Mouse (Mus musculus) kidney, embryonic 16.5 days (tissue): ENCODE measurements at regions not wholly inside any gene's neighbourhood (a gene's known extent, or its start where the extent isn't known, plus 50 kb on each side); places are given as distances from the start of the nearest gene placed in this dataset.
"Not testable (repeated sequence)": the region's sequence is repeated elsewhere in the genome, so short reads cannot be mapped to it uniquely, and the experiment has no call there.

Source experiments
- ATAC-seq: fragments of 200-750 bp; cut with Nextera tagmentation; 2 replicates; pipeline ENCODE4 v1.8.0; 2017; ENCODE audit warnings: moderate TSS enrichment; ENCODE audit not compliant: low FRiP score, low TSS enrichment
- H3K27ac ChIP-seq: fragments of 300-500 bp; sonication (generic); 2 replicates; pipeline ENCODE4 v1.5.1; 2014; ENCODE audit warnings: low read length
- H3K27me3 ChIP-seq: fragments of 300-500 bp; sonication (generic); 2 replicates; pipeline ENCODE4 v1.6.1; 2014; ENCODE audit warnings: low read length, control low read depth, mixed read lengths; ENCODE audit not compliant: insufficient read depth
- H3K36me3 ChIP-seq: fragments of 300-500 bp; sonication (generic); 2 replicates; pipeline ENCODE4 v1.6.1; 2014; ENCODE audit warnings: low read length, control low read depth, mixed read lengths; ENCODE audit not compliant: insufficient read depth
- H3K4me1 ChIP-seq: fragments of 300-500 bp; sonication (generic); 2 replicates; pipeline ENCODE4 v1.6.1; 2014; ENCODE audit warnings: low read length, control low read depth, mixed read lengths; ENCODE audit not compliant: insufficient read depth
- H3K4me2 ChIP-seq: fragments of 300-500 bp; sonication (generic); replicated peaks from 2 replicates; pipeline ENCODE4 v1.6.1; 2014; ENCODE audit warnings: low read depth, low read length
- H3K4me3 ChIP-seq: fragments of 300-500 bp; sonication (generic); 2 replicates; pipeline ENCODE4 v1.5.1; 2014; ENCODE audit warnings: mild to moderate bottlenecking, low read length
- H3K9ac ChIP-seq: fragments of 300-500 bp; sonication (generic); replicated peaks from 2 replicates; pipeline ENCODE4 v1.6.1; 2014; ENCODE audit warnings: low read length
- H3K9me3 ChIP-seq: fragments of 300-500 bp; sonication (generic); 2 replicates; pipeline ENCODE4 v1.6.1; 2016; ENCODE audit warnings: low read length, control low read depth
- WGBS: fragments of 180-500 bp; shearing (Covaris S2); extraction: QIAGEN DNeasy Blood & Tissue Kit; methylation state at CpG from one replicate; pipeline ENCODE4 v1.1.7; 2014; 5-methylcytosine and 5-hydroxymethylcytosine counted together

DNA sequence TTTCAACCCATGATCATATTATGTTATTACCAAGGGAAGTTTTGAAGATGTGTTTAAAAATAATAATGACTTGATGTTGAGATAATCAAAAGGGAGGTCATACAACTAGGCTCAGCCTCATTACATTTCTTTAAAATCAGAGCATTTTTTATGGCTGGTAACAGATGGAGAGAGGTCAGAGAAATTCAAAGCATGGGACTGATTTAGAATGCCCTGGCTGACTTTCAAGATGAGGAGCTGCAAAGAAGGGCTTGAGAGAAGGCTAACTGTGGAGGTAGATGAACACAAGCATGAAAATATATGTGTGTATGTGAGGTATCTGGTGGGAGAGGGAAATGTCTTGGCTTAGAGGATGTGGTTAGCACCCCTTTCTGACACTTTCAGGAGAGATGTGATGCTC is 502.6 kb upstream of the Gdi2 start:
- H3K4me2 ChIP-seq, ATAC-seq, H3K9me3 ChIP-seq, H3K36me3 ChIP-seq, H3K9ac ChIP-seq, H3K27me3 ChIP-seq, H3K27ac ChIP-seq, H3K4me1 ChIP-seq, H3K4me3 ChIP-seq: not testable (repeated sequence)

DNA sequence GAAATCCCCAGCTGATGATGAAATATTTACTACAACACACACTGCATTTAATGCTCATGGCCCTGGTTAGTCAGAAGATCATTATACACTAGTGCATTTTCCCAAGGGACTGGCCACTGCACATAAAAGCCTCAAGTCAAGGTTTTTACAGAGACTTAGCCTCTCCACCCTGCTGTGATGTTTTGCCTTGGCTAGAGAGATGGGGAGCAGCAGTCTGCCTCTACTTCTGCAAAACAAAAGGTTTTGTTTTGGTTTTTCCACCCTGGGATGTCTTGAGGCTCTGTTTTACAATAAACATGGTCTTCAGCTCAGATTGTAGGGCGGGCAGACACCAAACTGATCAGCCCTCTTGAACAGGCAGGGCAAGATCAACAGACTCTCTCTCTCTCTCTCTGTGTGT is 500.9 kb upstream of the Gdi2 start:
- H3K27ac ChIP-seq, H3K4me2 ChIP-seq, H3K4me1 ChIP-seq, H3K36me3 ChIP-seq, H3K4me3 ChIP-seq, H3K9ac ChIP-seq, H3K9me3 ChIP-seq, H3K27me3 ChIP-seq: not testable (repeated sequence)
- 15% methylated on average over 1 of the region's 1 CpGs for WGBS
- 0 out of 2 replicates have a peak, but pooled peaks have one; percentile 46 for ATAC-seq

DNA sequence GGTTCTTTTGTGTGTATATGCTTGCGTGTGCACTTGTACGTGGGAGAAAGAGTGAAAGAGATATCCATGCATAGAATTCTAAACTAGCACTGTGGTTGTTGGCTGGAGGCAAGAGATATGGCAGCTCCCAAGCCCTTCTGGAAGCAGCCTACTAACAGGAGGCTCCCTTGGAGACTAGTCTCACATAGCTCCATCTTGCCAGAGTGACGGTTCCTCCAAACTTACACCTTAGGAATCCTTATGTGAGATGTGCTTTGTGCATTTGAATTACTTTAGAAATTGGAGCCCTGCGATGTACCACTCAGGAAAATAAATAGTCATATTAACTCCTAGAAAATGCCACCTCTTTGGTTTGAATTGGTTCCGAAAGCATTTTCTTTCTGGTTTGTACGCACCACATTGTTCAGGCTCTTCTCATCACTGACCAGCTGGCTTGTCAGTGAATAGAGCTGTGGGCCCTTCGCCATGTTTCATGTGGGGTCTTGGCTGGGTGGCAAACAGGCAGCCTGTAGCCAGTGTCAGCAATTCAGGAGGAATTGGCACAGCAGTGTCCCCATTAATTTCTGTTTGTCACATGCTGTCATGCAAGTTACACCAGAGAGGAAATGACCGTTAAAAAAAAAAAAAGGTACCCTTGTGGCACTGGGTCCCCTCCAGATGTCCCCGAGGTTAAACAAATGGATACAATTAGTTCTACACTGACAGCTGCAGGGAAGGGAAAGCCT is 491.3 kb upstream of the Gdi2 start:
- not testable (repeated sequence) for ATAC-seq, H3K9me3 ChIP-seq, H3K9ac ChIP-seq, H3K4me2 ChIP-seq, H3K27ac ChIP-seq, H3K4me1 ChIP-seq, H3K27me3 ChIP-seq, H3K36me3 ChIP-seq, H3K4me3 ChIP-seq
- 77% methylated on average over 8 of the region's 9 CpGs for WGBS

DNA sequence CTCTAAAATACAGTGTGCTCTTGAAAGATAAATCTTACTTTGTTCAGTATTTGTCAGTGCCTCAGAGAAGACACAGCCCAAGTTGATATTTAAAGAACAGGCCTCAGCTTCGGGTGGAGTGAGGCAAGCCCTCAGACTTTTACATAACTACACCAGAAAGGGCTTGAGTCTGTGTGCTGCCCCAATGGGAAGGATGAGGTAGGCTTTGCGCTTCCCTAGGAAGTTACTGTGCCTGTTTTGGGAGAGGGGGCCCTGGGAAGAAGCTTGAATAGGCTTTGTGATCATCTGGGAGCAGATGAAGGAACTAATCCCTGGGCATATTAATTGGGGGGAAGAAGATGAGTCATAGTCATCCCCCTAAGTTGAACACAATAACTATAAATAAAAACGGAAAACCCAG is 454.4 kb upstream of the Gdi2 start:
- not testable (repeated sequence) for H3K27ac ChIP-seq, H3K36me3 ChIP-seq, H3K4me2 ChIP-seq, H3K9me3 ChIP-seq, ATAC-seq, H3K4me1 ChIP-seq, H3K27me3 ChIP-seq, H3K9ac ChIP-seq, H3K4me3 ChIP-seq
- 69% methylated on average over 3 of the region's 3 CpGs for WGBS

DNA sequence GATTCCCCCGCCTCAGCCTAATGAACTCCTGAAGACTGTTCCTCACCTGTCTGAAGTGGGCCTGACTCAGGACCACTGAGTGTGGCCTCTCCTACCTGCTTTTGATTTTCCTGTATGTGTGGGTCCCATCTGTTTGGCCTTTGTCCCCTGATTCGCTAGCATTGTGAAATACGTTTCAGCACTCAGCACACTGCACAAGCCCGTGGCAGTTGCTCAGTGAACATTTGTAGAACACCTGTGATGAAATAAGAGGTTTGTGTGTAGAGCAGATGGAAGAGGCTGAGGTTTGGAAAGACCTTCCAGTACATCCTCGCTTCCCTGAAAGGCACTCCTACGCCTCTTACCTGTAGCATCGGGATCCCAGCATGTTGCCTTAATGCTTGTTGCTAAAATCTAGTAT is 447.9 kb upstream of the Gdi2 start:
- H3K9ac ChIP-seq, ATAC-seq, H3K27me3 ChIP-seq, H3K4me3 ChIP-seq, H3K4me2 ChIP-seq, H3K4me1 ChIP-seq, H3K36me3 ChIP-seq, H3K27ac ChIP-seq, H3K9me3 ChIP-seq: not testable (repeated sequence)
- 88% methylated on average over 7 of the region's 7 CpGs for WGBS

DNA sequence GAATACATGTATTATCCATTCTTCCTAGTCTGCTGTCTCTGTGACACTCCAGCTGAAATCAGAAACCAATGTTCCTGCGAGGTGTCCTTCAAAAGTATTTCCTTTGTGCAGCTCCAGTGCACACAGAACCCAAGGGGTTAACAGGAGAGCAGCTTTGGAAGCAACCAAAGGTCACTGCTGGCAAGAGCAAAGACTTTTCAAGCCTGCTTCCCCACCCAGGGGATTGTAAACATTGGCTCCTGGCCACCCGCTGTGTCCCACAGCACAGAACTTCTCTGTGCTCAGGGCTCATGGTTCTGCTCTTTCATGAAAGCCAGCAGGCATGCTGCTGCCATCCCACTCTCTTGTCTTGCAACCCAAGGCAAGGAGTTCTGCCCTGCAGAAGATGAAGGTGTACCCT is 431.3 kb upstream of the Gdi2 start:
- not testable (repeated sequence) for H3K9me3 ChIP-seq, H3K4me2 ChIP-seq, ATAC-seq, H3K27ac ChIP-seq, H3K27me3 ChIP-seq, H3K4me3 ChIP-seq, H3K4me1 ChIP-seq, H3K36me3 ChIP-seq, H3K9ac ChIP-seq
- WGBS, result 31% methylated on average over 2 of the region's 2 CpGs

DNA sequence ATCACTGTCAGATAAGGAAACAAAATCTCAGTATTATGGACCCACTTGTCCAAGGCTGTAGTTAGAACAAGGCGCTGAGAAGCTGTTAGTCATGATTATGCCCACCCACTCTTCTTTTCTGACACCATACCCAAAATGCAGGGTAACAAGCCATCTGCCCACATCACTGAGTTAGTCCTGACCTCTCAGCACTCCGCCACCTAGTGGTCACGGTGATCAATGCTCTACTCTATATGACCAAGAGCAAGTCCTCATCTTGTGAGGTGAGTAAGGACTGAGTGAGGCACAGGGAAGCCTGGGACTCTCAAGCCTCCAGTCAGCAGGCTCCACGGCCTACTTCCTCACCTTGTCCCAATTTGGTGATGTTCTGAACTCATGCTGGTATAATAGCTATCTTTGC is 409.7 kb upstream of the Gdi2 start:
- not testable (repeated sequence) for H3K36me3 ChIP-seq, ATAC-seq, H3K4me1 ChIP-seq, H3K27me3 ChIP-seq, H3K4me2 ChIP-seq, H3K4me3 ChIP-seq, H3K9me3 ChIP-seq, H3K9ac ChIP-seq, H3K27ac ChIP-seq
- WGBS, result 28% methylated on average over 4 of the region's 4 CpGs

DNA sequence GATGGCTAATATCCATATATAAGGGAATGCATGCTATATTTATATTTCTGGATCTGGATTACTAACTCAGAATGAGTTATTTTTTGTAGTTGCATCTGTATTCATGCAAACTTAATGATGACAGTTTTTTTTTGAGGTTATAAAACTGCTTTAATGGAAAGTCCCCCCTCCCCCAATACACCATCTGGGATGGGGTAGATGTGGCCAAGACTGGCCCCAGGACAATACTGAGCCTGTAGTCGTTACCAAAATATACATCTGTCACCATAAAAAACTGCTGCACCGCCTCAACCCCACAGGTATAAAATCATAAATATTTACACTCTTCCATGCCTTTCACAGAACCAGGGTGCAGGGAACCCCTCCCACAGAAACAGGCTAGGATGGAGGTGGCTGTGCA is 400.6 kb upstream of the Gdi2 start:
- H3K4me1 ChIP-seq, H3K4me2 ChIP-seq, ATAC-seq, H3K36me3 ChIP-seq, H3K4me3 ChIP-seq, H3K9me3 ChIP-seq, H3K9ac ChIP-seq, H3K27ac ChIP-seq, H3K27me3 ChIP-seq: not testable (repeated sequence)
- 65% methylated on average over 2 of the region's 2 CpGs for WGBS

DNA sequence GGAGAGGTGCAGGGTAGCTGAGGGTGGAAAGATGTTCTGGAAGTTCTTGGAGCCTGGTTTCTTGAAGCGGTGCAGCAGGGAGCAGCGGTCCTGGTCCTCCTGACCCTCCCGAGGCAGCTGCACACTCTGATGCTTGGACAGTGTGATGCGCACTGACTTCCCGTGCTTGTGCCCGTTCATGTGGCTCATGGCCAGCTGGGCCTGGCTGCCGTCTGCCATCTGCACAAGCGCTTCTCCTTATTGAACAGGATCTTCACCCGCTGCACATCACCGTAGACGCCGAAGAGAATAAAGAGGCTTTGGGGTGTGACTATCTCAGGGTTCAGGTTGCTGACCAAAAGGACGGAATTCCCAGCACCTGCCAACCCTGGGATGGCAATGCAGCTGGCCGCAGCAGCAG is 399.2 kb upstream of the Gdi2 start:
- Histone ChIP-seq H3K4me2 (no peak overlapping the region), H3K4me3 (no peak overlapping the region), H3K27ac (no peak overlapping the region), H3K36me3 (no peaks in the 10 kb centered on the region), H3K9ac (no peak overlapping the region), H3K9me3 (peaks cover 6% of the 10 kb centered on the region; the same call in 1 of the 2 replicates), H3K4me1 (no peaks in the 10 kb centered on the region), H3K27me3 (no peaks in the 10 kb centered on the region)
- ATAC-seq, result no peak
- 93% methylated on average over 14 of the region's 14 CpGs for WGBS

DNA sequence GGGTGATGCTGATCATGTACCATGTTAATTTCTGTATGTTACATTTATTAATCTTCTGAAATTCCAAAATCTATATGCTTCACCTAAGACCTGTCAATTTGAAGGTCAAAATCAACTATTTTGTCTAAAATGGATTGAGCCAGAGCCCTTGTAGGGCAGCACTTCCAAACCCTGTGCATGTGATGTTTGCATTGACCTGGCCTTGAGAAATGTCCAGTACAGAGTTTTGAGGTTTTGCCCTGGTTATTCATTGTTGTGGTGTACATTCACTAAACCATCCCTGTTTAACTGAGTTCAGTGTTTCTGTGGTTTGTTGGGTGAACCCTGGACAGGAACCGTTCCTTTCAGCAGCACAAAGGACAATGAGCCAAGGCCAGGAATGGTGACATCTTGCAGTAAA is 392.4 kb upstream of the Gdi2 start:
- not testable (repeated sequence) for H3K27ac ChIP-seq, H3K9me3 ChIP-seq, H3K4me2 ChIP-seq, H3K4me3 ChIP-seq, H3K27me3 ChIP-seq, H3K4me1 ChIP-seq, H3K9ac ChIP-seq, ATAC-seq, H3K36me3 ChIP-seq
- WGBS, result 94% methylated on average over 1 of the region's 1 CpGs
